Mouse (Mus musculus): ENCODE data around the gene Dapk3. TPM values are rescaled to one million over a fixed set of nuclear protein-coding genes. Genes with fewer than 3 reads are reported as not detected.
"Not testable (repeated sequence)": the region's sequence is repeated elsewhere in the genome, so short reads cannot be mapped to it uniquely, and the experiment has no call there.

Dapk3 gene
- polyA plus RNA-seq, 2 experiments from 2014 or later: 1.3 to 2.6 TPM

GRCm38 (mm10) chr10:81146296-81146695 is 36.5 kb upstream of the Dapk3 start:
- ATAC-seq: no peak

- no peak for ATAC-seq
Measured at GRCm38 (mm10) chr10:81151261-81151660, 31.5 kb upstream of the Dapk3 start.

- no peak for ATAC-seq
Measured at GRCm38 (mm10) chr10:81152609-81153008, 30.2 kb upstream of the Dapk3 start.

- ATAC-seq: no peak
Measured at GRCm38 (mm10) chr10:81154313-81154712, 28.5 kb upstream of the Dapk3 start.

- ATAC-seq: no peak
Measured at GRCm38 (mm10) chr10:81154736-81155135, 28.1 kb upstream of the Dapk3 start.

GRCm38 (mm10) chr10:81161602-81162317 is 21.0 kb upstream of the Dapk3 start:
- no peak for ATAC-seq

GRCm38 (mm10) chr10:81162318-81162652 is 20.5 kb upstream of the Dapk3 start:
- ATAC-seq: no peak

- no peak for ATAC-seq
Measured at GRCm38 (mm10) chr10:81165118-81165517, 17.7 kb upstream of the Dapk3 start.

- ATAC-seq: peak; percentile 82
Measured at GRCm38 (mm10) chr10:81167200-81168086, 15.4 kb upstream of the Dapk3 start, which contains the start of gene Pias4. Gene Pias4, minus strand, starts transcription at chr10:81167923.

GRCm38 (mm10) chr10:81168087-81168431 is 14.7 kb upstream of the Dapk3 start:
- peak; percentile 22 for ATAC-seq

- peak; percentile 45 for ATAC-seq
Measured at GRCm38 (mm10) chr10:81168521-81169244, 14.1 kb upstream of the Dapk3 start.

GRCm38 (mm10) chr10:81169411-81169900 is 13.3 kb upstream of the Dapk3 start:
- ATAC-seq: peak; percentile 40

GRCm38 (mm10) chr10:81173132-81173531 is 9.7 kb upstream of the Dapk3 start:
- peak; percentile 36 for ATAC-seq

GRCm38 (mm10) chr10:81174617-81175344 is 8.0 kb upstream of the Dapk3 start:
- peak; percentile 51 for ATAC-seq

GRCm38 (mm10) chr10:81175345-81175701 is 7.5 kb upstream of the Dapk3 start:
- ATAC-seq: not testable (repeated sequence)

- ATAC-seq: no peak
Measured at GRCm38 (mm10) chr10:81175936-81176465, 6.8 kb upstream of the Dapk3 start.

GRCm38 (mm10) chr10:81176466-81177271 is 6.1 kb upstream of the Dapk3 start, which contains the start of gene Eef2:
Gene Eef2, plus strand, starts transcription at chr10:81176631.
- ATAC-seq: peak; percentile 73

GRCm38 (mm10) chr10:81177491-81177925 is 5.3 kb upstream of the Dapk3 start:
- ATAC-seq: no peak

- no peak for ATAC-seq
Measured at GRCm38 (mm10) chr10:81177958-81178712, 4.7 kb upstream of the Dapk3 start.

- ATAC-seq: no peak
Measured at GRCm38 (mm10) chr10:81178927-81179326, 3.9 kb upstream of the Dapk3 start.
